Mouse (Mus musculus): ENCODE data around the gene Gm8978.
"Not testable (repeated sequence)": the region's sequence is repeated elsewhere in the genome, so short reads cannot be mapped to it uniquely, and the experiment has no call there.

The Gm8978 gene

DNA sequence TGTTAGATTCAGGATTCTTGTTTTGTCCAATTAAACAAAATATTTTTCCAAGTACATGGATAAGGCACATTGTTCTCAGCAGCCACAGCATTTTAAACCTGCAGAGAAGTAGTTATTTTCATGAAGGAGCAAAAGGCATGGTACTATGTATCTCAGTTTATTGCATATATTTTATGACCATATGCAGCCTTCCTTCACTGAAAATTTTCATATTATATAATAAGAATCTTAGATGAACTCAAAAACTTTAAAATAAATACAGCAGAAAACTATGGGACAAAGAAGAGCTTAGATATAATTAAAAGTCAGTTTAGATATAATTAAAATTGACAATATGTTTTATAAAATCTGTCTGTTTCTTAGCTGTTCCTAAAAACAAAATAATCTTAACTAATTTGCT is at the start of gene Gm8978:
Gene Gm8978 (minus strand): TSS at position 101 of the 400 bp plus-strand sequence.
- not testable (repeated sequence) for DNase-seq (ENCODE audit: extremely low spot score, low read depth, low spot score)

DNA sequence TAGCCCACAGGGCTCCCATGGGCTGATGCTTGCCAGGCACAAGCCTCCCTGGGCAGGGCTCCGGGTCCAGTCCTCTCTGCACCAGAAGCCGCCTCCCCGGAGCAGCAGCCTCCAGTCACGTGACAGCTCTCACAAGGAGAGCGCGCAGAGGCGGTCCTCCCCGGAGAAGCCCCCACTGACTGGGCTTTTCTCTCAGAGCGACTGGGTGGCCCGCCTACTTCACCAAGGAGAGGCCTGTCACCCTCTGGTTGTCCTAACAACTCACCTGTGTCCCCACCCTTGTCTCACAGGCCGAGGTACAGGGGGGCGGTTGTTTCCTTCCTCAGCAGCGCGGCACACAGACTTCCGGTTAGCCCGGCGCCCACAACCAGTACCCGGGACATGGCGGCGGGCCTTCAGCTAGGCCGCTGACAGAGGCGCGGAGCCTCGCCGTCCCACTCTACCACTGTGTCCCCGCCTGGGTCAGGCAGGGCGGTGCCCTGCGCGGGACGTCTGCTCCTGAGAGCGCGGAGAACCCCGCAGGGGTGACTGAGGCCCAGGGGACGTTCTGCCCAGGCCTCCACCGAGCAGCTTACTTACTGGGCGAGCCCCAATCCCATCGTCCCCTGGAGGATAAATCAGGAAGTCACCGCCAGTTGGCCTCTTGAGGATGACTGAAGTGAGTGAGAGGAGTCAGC is 35.3 kb downstream of the Gm8978 start:
- not testable (repeated sequence) for DNase-seq (ENCODE audit: extremely low spot score, low read depth, low spot score)

DNA sequence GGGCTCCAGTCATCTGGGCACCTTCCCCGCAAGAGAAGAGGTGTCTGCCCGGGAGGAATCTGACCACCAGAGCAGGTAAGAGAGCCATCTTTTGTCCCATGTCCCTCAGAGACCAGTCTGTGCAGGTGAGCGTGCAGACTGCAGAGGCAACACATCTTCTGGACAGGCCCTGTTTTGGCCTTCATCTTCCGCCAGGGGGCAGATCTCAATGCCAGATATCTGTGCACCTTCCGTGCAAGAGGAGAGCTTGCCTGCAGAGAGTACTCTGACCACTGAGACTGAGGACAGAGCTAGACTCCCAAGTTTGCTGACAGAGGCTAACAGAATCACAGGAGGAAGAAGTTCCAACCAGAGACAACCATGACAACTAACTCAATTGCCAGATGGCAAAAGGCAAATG is 56.5 kb downstream of the Gm8978 start:
- not testable (repeated sequence) for DNase-seq (ENCODE audit: extremely low spot score, low read depth, low spot score)

All from hindlimb bud, embryonic 11.5 days (tissue).